Mouse (Mus musculus) heart, postnatal 25 days (tissue): Measurements from ENCODE around the gene Angptl4. TPM values are rescaled to one million over a fixed set of nuclear protein-coding genes. Genes with fewer than 3 reads are reported as not detected.

Experiments
- DNase-seq: peaks from one replicate; pipeline ENCODE4 v3.0.0; 2022; ENCODE audit warnings: low spot score
- intact Hi-C: fragments of 180-260 bp; cut with DNase I; formaldehyde crosslinking; loops from one replicate; pipeline ENCODE4 v1.15.1; 2025
- total RNA-seq, 2 experiments: library from RNA; stranded (reverse); gene quantifications; 2 replicates each; pipeline ENCODE4 v1.2.3; 2021

Angptl4 gene
- total RNA-seq, 2 experiments from 2014 or later, result 8.4 to 21.7 TPM

DNA sequence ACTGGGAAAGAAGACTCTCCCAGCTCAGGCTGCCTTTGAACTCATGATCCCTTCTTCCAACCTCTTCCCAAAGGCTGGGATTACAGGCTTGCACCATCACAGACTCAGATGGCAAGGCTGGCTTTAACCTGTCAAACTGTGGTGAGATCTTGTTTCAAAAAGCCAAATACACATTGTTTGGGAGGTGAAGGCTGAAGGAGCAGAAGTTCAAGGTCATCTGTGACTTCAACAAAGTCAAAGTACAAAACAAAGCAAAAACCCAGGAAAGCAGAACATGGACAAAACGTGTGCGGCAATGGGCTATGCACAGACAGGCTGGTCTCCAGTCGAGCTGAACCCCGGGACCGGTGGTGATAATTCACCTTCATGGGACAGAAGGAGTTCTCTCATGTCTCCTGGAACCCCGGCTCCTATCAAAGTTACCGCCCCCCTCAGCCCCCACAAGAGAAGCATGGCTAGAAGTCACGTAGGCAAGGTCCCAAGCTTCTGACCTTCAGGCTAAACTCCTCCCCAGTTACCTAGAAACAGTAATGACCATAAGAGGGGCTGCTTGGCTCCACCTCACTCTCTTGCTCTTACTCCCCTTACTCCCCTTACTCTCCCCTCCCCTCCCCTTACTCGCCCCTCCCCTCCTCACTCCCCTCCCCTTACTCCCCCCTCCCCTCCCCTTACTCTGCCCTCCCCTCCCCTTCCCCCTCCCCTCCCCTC is 25.7 kb upstream of the Angptl4 start:
- no peak for DNase-seq
- intact Hi-C loops, result loop anchor here (10.0 kb wide), 1 partner anchor 253 kb away; the partner anchor contains the start of gene Myo1f

DNA sequence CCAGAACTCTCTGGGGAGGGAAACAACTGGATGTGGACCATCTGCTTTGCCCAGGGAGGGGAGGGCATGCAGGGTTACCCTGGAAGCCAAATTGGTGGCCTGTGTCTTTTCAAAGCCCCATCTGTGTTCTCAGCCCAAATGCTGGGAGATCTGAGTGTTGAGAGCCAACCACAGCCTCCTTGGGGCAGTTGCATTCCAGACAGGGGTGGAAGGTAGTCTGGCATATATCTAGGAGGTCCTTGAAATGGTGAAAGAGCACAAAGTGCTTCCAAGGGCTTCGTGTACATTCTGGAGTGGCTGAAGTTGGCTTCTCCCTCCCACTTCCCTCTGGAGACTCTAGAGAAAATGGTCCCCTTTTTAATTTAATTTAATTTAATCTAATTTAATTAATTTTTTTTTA is 23.1 kb upstream of the Angptl4 start:
- intact Hi-C loops, result loop anchor here (5.0 to 10.0 kb wide), 2 partner anchors 250 to 367 kb away; partner anchors contain the start of gene Myo1f
- no peak for DNase-seq

DNA sequence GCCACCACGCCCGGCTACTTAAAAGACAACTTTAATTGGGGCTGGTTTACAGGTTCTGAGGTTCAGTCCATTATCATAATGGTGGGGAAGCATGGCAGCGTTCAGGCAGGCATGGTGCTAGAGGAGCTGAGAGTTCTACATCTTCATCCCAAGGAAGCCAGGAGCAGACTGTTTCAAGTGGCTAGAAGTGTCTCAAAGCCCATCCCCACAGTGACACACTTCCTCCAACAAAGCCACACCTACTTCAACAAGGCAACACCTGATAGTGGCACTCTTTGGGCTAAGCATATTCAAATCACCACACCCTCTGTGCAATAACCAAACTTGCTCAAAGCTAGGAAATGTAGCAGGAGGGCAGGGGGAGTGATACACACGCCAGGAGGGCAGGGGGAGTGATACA is 22.6 kb upstream of the Angptl4 start:
- DNase-seq, result no peak
- intact Hi-C loops, result loop anchor here (5.0 to 10.0 kb wide), 2 partner anchors 249 to 367 kb away; partner anchors contain the start of gene Myo1f

DNA sequence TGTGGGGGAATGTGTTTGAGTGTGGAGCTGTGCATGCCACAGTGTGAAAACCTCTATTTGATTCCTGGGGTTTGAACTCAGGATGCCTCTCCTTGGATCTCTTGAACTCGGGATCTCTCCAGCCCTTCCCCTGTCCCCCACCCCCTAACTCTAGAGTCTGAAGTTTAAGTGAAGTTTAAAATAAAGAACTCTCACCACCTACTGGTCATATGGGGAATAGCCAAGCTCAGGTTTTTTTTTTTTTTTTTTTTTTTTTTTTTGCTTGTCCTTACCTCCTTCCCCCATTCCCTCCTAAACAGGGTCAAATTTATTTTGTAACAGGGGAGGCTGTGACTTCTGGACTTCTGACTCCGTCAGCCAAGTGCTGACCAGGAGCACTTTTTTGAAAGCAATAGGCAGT is 20.6 kb upstream of the Angptl4 start:
- intact Hi-C loops, result loop anchor here (1.0 to 10.0 kb wide), 3 partner anchors 56 to 365 kb away; partner anchors contain the start of gene Myo1f

DNA sequence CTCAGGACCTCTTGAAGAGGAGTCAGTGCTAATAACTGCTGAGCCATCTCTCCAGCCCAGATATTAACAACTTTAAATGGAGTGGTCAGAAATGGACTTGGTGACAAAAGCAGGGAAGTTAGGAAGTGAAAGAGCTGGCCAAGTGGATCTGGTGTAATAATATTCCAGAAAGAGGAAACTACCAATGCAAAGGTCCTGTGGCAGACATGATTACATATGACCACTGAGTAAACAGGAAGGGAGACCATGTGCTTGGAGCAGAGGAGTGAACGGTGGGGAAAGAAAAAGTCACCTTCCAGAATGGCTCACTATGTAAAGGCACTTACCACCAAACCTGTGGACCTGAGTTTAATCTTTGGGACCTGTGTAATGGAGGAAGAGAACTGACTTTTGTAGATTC is 17.6 kb upstream of the Angptl4 start:
- DNase-seq, result no peak
- intact Hi-C loops, result no loop called here

More for the DNA sequence above, 20.6 kb upstream of the Angptl4 start:
- DNase-seq, result no peak

DNA sequence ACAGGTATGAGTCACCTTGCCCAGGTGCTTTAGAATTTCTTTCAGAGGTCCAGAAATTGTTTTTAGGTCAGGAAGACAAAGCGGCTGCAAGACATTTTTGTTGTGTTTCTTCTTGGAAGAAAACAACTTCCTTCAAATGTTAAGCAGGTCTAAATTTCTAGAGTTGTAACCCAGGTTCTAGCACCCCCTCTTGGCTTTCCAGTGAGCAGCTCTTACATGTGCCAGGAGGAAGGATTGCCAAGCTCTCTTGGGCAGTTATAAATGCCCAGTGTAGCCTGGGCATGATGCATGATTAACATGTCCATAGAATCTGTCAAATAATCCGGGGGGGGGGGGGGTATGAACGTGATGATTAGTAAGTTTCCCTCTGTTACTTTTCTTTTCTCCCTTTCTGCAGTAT is 16.7 kb upstream of the Angptl4 start:
- DNase-seq, result no peak
- intact Hi-C loops, result loop anchor here (1.0 kb wide), 1 partner anchor 52 kb away; no protein-coding TSS in a partner anchor

DNA sequence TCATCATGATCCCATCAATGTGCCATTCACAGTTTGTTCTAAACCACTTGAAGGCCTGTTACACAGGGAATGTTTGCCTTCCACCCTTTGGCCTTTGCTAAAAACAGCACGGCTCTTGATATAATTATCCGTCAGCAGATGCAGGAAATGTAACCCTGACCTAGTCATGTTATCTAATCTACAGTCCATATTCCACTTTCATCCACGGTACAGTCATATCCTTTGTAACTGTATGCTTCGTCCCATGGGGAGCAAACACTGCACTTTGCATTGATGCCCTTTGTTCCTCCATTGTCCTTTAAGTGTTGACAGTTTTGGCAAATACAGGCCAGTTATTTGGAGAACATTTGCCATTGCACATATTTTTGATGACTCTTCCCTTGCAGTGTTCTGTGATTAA is 7.1 kb upstream of the Angptl4 start:
- DNase-seq, result no peak
- intact Hi-C loops, result no loop called here

DNA sequence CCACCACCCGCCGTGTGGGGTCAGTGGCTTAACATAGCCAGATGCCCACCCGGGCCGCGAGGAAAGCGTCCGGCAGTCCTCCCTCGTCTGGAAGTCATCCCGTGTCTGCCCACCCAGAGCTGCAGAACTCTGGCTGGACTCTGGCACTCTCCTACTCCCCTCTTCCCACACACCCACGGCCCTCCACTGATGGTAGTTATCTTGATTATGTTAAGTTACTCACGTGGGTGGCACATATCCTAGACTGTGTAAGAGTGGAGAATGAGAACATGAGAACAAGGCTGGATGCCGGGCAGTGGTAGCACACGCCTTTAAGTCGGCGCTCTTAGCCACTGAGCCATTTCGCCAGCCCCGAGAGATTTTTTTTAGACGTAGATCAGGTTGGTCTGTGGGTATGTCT is 4.7 kb upstream of the Angptl4 start:
- no peak for DNase-seq
- intact Hi-C loops, result no loop called here

DNA sequence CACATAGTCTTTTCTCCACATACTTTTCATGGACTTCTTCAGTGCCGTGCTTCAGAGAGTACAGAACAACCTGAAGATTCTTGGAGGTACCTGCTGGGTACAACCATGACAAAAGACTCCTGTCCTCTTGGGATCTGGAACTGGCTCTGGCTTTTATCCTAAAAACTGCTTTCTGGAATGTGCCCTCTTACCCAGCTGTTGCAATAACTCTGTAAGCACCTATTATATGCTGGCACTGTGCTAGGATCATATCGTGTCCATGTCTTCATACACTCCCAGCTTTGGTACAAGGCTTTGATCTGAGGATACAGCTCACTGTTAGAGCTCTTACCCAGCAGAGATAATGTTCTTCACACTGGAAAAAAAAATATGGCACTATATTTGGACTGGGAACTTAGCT is 3.3 kb upstream of the Angptl4 start:
- no peak for DNase-seq
- intact Hi-C loops, result no loop called here

DNA sequence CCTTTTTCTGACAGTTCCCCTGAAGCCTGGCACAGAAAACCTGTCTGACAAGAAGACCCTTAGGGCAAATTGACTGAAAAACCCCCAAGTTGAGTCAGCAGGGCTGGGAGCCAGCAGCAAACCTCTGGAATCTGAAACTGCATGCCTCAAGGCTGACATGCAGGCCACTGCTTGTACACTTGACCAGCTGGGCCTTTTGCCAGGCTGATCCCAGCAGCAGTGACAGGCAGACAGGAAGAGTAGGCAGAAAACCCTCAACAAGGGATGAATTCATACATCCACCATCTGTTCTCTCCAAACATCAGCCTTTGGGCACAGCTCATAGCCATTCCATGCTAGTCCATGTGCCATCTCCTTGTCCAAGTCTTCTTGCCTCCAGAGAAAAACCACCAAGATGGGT is 1.8 kb upstream of the Angptl4 start:
- peak; percentile 56 for DNase-seq
- intact Hi-C loops, result no loop called here

DNA sequence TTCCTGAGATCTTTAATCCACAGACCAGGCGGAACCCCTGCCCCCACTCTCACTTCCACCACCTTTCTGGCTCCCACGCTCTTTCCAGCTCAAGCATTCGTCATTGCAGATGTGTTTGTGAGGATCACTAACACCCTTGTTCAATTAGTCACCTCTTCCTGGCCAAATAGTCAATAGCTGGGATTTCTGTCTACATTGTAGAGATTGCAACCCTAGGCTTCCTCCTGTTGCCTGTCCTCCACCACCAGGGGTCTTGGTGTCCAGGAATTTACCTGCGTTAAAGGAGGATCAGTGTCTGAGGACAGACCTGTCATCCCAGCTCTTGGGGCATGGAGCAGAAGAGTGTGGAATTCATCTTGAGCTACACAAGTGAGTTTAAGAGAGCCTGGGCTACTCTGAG is 437 bp upstream of the Angptl4 start:
- intact Hi-C loops, result no loop called here

DNA sequence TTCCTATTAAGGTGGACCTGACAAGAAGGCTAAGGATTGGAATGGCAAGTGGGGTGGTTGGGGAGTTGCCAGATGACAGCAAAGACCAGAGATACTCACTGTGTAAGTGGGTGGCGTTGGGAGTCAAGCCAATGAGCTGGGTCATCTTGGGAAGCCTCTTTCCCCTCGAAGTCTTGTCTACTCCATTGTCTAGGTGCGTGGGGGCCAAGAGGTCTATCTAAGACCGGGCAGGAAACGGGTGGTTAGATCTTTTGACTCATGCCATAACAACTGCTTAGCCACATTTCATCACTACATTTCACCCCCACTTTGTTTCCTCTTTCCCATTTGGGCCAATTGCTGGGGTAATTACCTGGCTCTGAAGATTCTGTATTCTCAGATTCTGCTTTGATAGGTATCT is 1.2 kb downstream of the Angptl4 start:
- intact Hi-C loops, result no loop called here
- DNase-seq, result no peak

More for the DNA sequence above, 437 bp upstream of the Angptl4 start:
- no peak for DNase-seq

DNA sequence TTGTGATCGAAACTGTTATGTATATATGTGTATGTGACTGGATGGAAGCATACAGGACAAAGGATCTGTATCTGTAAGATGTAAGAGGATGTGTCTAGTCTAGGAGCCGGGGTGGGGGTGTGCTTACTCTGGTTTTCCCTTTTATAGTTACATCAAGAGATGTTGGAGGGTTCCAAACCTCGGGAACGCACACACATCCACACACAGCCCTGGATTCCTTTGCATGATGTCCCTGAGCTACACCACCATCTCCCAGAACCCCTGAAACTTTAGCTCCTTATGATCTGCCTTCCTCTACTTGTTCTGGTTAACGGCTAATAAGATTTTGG is 1.7 kb downstream of the Angptl4 start:
- intact Hi-C loops, result loop anchor here (2.0 kb wide), 1 partner anchor 17 kb away; no protein-coding TSS in a partner anchor
- DNase-seq, result no peak

DNA sequence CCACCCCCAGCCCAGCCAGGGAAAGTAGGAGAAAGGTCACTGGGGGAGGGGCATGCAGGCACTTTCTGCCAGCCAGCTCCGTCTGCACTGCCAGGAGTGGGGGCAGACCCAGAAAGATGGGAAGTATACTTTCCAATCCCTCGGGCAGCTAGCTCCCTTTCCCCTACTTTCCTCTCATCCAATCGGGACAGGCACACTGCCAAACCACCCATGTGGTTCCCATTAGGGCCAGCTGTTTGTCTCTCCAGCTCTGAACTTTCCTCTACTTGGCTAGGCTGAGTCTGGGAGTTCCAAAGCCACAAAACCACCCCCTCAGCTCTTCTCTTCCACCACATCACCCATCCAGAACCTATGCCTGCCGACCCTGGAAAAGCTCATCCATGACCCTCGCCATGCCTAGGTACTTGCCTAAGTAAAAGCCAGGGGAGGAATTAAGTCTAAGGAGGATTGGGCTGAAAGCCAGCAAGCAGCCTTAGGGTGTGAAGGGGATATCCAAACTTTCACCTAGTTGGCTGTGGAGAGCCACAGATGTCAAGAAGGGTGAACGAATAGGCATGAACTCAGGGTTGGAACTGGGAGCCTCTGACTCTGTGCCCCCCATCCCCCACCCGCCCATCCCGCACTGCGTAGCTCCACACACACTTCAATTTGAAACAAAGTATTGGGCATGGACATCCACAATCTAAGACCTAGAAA is 2.2 kb downstream of the Angptl4 start:
- intact Hi-C loops, result loop anchor here (2.0 kb wide), 1 partner anchor 17 kb away; no protein-coding TSS in a partner anchor
- peak; percentile 93 for DNase-seq

DNA sequence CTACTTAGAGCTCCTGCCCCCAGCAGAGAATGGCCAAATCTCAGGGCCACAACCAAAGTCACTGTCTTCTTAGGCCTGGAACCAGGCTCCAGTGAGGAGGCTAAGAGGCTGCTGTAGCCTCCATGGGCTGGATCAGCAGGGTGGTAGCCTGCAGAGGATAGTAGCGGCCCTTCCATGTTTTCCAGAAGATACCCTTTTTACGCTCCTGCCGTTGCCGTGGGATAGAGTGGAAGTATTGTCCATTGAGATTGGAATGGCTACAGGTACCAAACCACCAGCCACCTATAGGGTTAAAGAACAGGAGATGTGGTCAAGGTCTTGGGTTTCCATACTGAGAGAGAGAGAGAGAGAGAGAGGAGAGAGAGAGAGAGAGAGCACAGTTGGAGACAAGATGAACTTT is 6.3 kb downstream of the Angptl4 start:
- intact Hi-C loops, result no loop called here
- no peak for DNase-seq

DNA sequence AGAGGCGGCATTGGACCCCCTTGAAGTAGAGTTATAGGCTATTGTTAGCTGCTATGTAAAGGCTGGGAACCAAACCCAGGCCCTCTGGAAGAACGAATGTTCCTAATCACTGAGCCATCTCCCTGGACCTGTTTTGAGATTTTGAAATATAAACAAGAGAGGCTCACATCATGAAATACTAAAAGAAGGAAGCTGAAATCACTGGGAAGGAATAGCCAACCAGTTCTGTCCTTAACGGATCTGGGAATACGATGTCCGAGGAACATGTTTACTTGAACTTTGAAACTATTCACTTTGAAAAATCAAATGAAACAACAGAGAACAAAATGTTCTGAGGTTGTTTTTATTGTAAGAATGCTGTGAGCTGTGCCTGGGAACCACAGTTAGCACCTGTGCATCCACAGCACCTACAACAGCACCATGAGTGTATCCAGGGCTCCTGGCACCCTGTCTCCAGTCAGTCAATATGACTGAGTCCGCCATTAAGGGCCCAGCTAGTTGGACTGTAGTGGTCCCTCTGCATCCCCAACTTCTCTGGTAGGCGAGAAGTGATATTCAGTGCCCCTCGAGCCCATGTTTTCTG is 7.0 kb downstream of the Angptl4 start:
- no peak for DNase-seq
- intact Hi-C loops, result no loop called here

DNA sequence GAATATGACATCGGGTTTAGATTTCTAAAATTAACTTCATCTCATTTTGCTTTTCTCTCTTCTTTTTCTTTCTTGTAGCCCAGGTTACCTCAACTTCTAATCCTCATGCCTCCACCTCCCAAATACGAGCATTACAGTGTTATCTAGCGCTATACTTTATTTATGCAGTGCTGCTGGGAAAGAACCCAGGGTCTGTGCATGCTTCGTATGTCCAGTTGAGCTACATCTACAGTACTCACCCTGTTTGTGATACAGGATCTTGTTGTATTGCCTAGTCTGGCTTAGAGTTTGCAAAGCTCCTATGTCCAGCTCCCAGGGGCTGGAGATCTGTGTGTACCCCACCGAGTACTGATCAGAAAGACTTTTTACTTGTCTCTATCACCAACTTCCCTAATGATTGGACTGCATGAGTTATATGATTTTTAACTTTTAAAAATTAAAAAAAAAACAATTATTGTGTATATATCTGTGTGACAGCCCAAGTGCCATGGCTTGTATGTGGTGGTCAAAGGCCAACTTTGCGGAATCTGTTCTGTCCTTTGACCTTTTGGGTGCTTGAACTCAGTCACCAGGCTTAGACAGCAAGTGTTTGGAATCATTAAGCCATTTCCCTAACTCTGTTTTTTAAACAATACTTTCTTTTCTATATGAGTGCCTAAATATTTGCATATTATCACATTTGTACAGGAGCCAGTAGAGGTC is 7.6 kb downstream of the Angptl4 start:
- intact Hi-C loops, result no loop called here
- DNase-seq, result no peak

DNA sequence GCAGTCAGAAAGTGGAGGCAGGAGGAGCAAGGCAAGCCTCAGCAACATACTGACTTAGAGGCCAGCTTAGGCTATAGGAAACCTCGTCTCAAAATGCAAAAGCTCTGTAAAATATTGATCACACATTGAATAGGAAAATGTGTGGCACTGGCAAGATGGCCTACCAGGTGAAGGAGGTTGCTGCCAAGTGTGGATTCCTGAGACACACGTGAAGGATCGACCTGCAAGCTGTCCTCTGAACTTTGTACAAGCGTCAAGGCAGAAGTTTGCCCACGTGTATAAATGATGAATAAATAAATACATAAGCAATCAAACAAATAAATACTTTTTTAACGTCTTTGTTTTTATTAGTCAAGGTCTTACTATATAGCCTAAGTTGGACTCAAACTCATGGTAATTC is 8.2 kb downstream of the Angptl4 start:
- intact Hi-C loops, result no loop called here
- no peak for DNase-seq

DNA sequence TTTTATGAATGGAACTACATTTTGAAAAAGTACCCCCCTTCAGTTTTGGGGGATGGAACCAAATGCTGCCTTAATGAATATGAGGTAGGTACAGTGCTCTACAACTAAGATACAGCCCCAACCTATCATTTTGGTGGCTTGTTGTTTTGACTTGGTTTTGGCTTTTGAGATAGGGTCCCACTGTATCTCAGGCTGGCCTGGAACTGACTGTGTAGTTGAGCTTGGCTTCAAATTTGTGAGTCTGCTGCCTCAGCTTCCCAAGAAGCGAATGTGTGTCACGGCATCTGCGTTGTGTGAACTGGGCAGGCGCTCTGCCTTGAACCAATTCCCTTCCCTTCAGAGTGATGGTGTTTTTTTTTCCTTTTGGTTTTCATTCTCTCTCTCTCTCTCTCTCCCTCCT is 10.0 kb downstream of the Angptl4 start:
- intact Hi-C loops, result no loop called here
- DNase-seq, result no peak

DNA sequence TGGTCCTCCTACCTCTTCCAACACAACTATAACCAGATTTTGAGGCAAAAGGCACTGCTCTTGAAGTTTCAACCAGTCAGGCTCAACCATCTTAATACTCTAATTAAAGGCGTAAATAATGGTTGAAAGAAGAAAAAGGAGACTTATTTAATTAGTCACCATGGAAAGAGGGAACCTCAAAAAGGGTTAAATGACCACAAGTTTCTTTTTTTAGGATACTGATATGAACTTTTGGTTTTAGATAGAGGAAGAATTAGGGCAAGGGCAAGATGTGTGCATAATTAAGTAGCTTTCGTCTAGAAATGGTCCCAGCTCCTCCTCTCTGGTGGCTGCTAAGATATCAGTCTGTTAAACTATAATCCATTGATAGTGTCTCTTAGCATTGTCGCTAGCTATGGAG is 15.2 kb downstream of the Angptl4 start:
- intact Hi-C loops, result no loop called here
- DNase-seq, result no peak
